Mouse (Mus musculus) G1E (cell line): ENCODE measurements at regions not wholly inside any gene's neighbourhood (a gene's known extent, or its start where the extent isn't known, plus 50 kb on each side); places are given as distances from the start of the nearest gene placed in this dataset.

ENCODE experiments used
- CTCF ChIP-seq: IDR thresholded peaks from 2 replicates; pipeline ENCODE4 v1.5.1; 2012; ENCODE audit warnings: low read depth, low read length, inconsistent platforms, mixed read lengths
- GATA1 ChIP-seq: IDR thresholded peaks from 2 replicates; pipeline ENCODE4 v1.6.1; 2012; ENCODE audit warnings: borderline replicate concordance, low read length, inconsistent platforms, mixed read lengths
- POLR2AphosphoS5 ChIP-seq: IDR thresholded peaks from 2 replicates; pipeline ENCODE4 v1.6.1; 2012; ENCODE audit warnings: low read depth, low read length, inconsistent platforms; ENCODE audit not compliant: insufficient replicate concordance
- TAL1 ChIP-seq: conservative IDR thresholded peaks from 2 replicates; pipeline ENCODE4 v1.6.1; 2012; ENCODE audit warnings: low read depth, low read length, inconsistent platforms, mixed read lengths

- TF ChIP-seq GATA1, result no peak
- TF ChIP-seq POLR2AphosphoS5, result no peak
- no peak for TF ChIP-seq CTCF
- no peak for TF ChIP-seq TAL1
Measured at GRCm38 (mm10) chr1:16007809-16008208, 85.3 kb downstream of the 4930444P10Rik start.
